Mouse (Mus musculus): Measurements from ENCODE around the gene Cpne5. TPM values are rescaled to one million over a fixed set of nuclear protein-coding genes. Genes with fewer than 3 reads are reported as not detected.

Cpne5 gene
- 0.06 TPM for polyA plus RNA-seq (2017; shearing (Covaris generic))

GRCm38 (mm10) chr17:29237772-29238420, at the start of gene Cpne5:
Gene Cpne5 (minus strand): TSS chr17:29238167.

GRCm38 (mm10) chr17:29268682-29269348, 30.8 kb upstream of the Cpne5 start, which contains the start of gene BC004004:
Gene BC004004 (plus strand): TSS chr17:29268788.

GRCm38 (mm10) chr17:29263840-29264633, 26.1 kb upstream of the Cpne5 start, which contains the start of gene Ppil1:
Gene Ppil1 (minus strand): TSS chr17:29264186.

DNA sequence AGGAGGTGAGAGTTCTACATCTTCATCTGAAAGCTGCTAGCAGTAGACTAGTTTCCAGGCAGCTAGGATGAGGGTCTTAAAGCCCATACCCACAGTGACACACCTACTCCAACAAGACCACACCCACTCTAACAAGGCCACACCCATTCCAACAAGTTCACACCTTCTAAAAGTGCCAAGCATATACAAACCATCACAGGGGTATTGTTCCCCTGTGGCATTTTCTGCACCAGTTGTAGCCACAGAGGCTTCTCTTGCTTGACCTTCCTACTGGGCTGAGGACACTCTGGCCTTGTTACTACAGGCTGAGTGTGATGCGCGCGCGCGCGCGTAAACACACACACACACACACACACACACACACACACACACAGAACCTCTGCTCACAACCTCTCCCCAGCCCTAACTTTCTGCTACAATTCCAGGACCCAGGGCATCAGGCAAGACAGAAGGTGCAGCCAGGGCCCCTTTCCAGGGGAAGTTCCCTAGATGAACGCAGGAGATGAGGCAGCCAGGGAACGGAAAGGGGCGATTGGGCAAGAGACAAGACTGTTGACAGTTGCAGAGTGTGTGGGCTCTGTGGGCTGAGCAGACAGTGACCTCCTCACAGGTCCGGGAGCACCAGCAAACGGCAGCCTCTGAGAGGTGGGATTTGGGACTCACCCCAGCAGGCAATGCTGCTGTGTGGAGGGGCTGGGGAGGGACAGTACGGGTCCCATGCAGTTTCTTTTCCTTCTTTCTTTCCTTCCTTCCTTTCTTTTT, 124.2 kb downstream of the Cpne5 start, which contains the start of gene Rab44:
Gene Rab44 (plus strand): TSS at position 555 of the 762 bp plus-strand sequence.

Other genes with a start within 250 kb of the Cpne5 start
- 310 TPM for gene Stk38, start 230.2 kb downstream of the Cpne5 start, polyA plus RNA-seq (2017; shearing (Covaris generic))
- gene Srsf3, start 205.5 kb downstream of the Cpne5 start, polyA plus RNA-seq (2017; shearing (Covaris generic)) = 528 TPM
- gene Cdkn1a, start 147.2 kb downstream of the Cpne5 start, polyA plus RNA-seq (2017; shearing (Covaris generic)) = 140 TPM
- gene Rab44, start 124.0 kb downstream of the Cpne5 start, polyA plus RNA-seq (2017; shearing (Covaris generic)) = not detected
- gene Ppil1, start 26.0 kb upstream of the Cpne5 start, polyA plus RNA-seq (2017; shearing (Covaris generic)) = 45.1 TPM
- 81.3 TPM for gene BC004004, start 30.6 kb upstream of the Cpne5 start, polyA plus RNA-seq (2017; shearing (Covaris generic))
- gene Pi16, start 79.5 kb upstream of the Cpne5 start, polyA plus RNA-seq (2017; shearing (Covaris generic)) = 0.49 TPM
- gene Mtch1, start 109.8 kb upstream of the Cpne5 start, polyA plus RNA-seq (2017; shearing (Covaris generic)) = 45.7 TPM
- 0.85 TPM for gene Fgd2, start 122.7 kb upstream of the Cpne5 start, polyA plus RNA-seq (2017; shearing (Covaris generic))